Mouse (Mus musculus) olfactory bulb, adult 2 months (tissue): ENCODE data around the gene Zfp455. TPM values are rescaled to one million over a fixed set of nuclear protein-coding genes. Genes with fewer than 3 reads are reported as not detected.
"Not testable (repeated sequence)": the region's sequence is repeated elsewhere in the genome, so short reads cannot be mapped to it uniquely, and the experiment has no call there.

Source experiments
- H3K27ac ChIP-seq: fragments of 200-500 bp; 2 replicates; pipeline ENCODE4 v1.5.1; 2012; ENCODE audit warnings: low read depth, low read length; ENCODE audit not compliant: insufficient read depth
- H3K4me1 ChIP-seq: fragments of 200-500 bp; 2 replicates; pipeline ENCODE4 v1.6.1; 2012; ENCODE audit warnings: low read length; ENCODE audit not compliant: control insufficient read depth, insufficient read depth
- H3K4me3 ChIP-seq: fragments of 200-500 bp; 2 replicates; pipeline ENCODE4 v1.5.1; 2012; ENCODE audit warnings: mild to moderate bottlenecking, low read depth, low read length, moderate library complexity; ENCODE audit not compliant: insufficient read depth
- CTCF ChIP-seq: fragments of 200-500 bp; IDR thresholded peaks from 2 replicates; pipeline ENCODE4 v1.5.1; 2012; ENCODE audit warnings: low read depth, mild to moderate bottlenecking, low read length, moderate library complexity; ENCODE audit not compliant: insufficient read depth
- POLR2A ChIP-seq: fragments of 200-500 bp; IDR thresholded peaks from 2 replicates; pipeline ENCODE4 v1.6.1; 2012; ENCODE audit warnings: mild to moderate bottlenecking, low read depth, low read length, moderate library complexity; ENCODE audit not compliant: insufficient read depth
- WGBS: fragments of 180-500 bp; shearing (Covaris S2); methylation state at CpG from one replicate; pipeline ENCODE4 v1.1.7; 2018; 5-methylcytosine and 5-hydroxymethylcytosine counted together
- polyA plus RNA-seq: library from polyadenylated mRNA; stranded (reverse); fragments of >200 nt; gene quantifications from 2 replicates; pipeline ENCODE4 v1.2.4, GENCODE M21; 2012; ENCODE audit warnings: low replicate concordance; ENCODE audit not compliant: missing spikeins, insufficient read depth, insufficient read length

Zfp455 gene
- polyA plus RNA-seq = not detected in 2 replicates

- H3K27ac ChIP-seq = no peak within 1 kb of the TSS; the same call in 1 of the 2 replicates
- no peaks in the 10 kb centered on the region; the same call in 1 of the 2 replicates for H3K4me1 ChIP-seq
- peak within 1 kb of the TSS; percentile 100 for H3K4me3 ChIP-seq
- WGBS = 2% methylated on average over 13 of the region's 13 CpGs
- TF ChIP-seq CTCF (no peak), POLR2A (no peak)
Observed at GRCm38 (mm10) chr13:67194340-67194894, at the start of gene Zfp455. Zfp455 (plus strand) TSS chr13:67194506.

DNA sequence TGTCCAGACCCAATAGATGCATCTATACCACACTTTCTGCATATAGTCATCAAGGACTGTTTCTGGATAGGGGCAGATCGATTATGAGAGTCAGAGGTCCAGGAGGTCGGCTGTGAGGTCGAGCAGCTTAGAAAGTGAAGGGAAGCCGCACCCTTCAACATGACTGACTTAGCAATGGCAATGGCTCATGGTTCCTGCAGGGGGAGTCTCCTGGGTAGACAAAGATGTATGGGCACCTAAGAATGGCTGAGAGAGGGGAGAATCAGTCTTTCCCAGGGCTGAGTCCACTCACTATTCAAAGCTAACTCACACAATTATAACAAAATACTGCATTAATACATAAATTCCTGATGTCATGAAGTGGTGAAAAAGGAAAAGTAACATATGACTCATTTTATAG, 28.2 kb upstream of the Zfp455 start:
- 69% methylated on average over 4 of the region's 4 CpGs for WGBS
- not testable (repeated sequence) for H3K27ac ChIP-seq, H3K4me1 ChIP-seq, H3K4me3 ChIP-seq

GRCm38 (mm10) chr13:67172991-67173722, 21.1 kb upstream of the Zfp455 start, which contains the start of gene Rsl1:
Rsl1 (plus strand) TSS chr13:67173182.
- H3K4me1 ChIP-seq = not testable (repeated sequence)
- WGBS = under 1% methylated on average over 17 of the region's 17 CpGs
- H3K27ac ChIP-seq = peak within 1 kb of the TSS; percentile 21; the same call in 1 of the 2 replicates
- peak within 1 kb of the TSS; percentile 99 for H3K4me3 ChIP-seq

GRCm38 (mm10) chr13:67173723-67174055, 20.6 kb upstream of the Zfp455 start:
- no peak for TF ChIP-seq POLR2A
- TF ChIP-seq CTCF = no peak
- H3K27ac ChIP-seq = no peak overlapping the region
- 13% methylated on average over 5 of the region's 5 CpGs for WGBS

DNA sequence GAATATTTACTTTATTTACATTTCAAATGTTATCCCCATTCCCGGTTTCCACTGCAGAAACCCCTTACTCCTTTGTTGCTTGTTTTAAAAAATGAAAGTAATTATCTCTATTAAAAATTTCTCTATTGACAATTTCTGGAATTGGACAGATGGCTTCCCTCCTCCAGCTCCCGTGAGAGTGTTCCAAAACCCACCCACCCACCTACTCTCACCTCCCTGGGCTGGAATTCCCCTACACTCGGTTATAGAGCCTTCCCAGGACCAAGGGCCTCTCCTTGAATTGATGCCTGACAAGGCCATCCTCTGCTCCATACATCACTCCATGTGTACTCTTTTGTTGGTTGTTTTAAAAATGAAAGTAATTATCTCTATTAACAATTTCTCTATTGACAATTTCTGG, 7.3 kb downstream of the Zfp455 start:
- TF ChIP-seq POLR2A = no peak
- no peak for TF ChIP-seq CTCF
- no peak overlapping the region for H3K4me3 ChIP-seq
- no peak overlapping the region for H3K27ac ChIP-seq
- no peaks in the 10 kb centered on the region for H3K4me1 ChIP-seq
- 78% methylated on average over 3 of the region's 3 CpGs for WGBS

More at GRCm38 (mm10) chr13:67173723-67174055, 20.6 kb upstream of the Zfp455 start:
- Histone ChIP-seq H3K4me1 (0 out of 2 replicates have a peak, but pooled peaks cover 3% of the 10 kb centered on the region), H3K4me3 (peak overlapping the region; percentile 99)

DNA sequence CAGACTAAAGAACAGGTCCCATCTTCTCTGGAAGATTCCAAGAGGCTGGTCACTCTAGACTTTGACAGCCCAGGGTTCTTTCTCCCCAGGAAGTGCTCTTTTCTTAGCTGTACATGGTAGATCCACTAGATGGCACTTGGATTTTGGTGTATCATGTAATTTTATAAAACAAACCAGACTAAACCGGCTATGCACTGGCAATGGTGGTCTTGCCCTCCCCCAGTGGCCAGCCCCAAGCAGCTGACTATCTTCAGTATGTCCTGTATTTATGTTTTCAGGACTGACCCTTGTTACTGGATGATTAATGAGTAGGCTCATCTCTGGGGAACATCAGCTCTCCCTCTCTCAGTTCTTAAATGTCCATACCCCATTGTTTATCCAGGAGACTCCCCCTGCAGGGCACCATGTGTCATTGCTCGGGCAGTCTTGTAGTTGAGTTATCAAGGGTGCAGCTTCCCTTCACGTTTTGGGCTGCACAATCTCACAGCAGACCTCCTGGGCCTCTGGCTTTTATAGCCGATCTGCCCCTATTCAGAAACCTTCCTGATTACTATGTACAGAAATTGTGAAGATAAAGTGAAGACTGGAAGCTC, 19.8 kb downstream of the Zfp455 start:
- no peaks in the 10 kb centered on the region for H3K4me1 ChIP-seq
- no peak overlapping the region for H3K4me3 ChIP-seq
- WGBS = 63% methylated on average over 4 of the region's 4 CpGs
- TF ChIP-seq POLR2A (no peak), CTCF (no peak)
- H3K27ac ChIP-seq = no peak overlapping the region

Other genes starting within 250 kb of the Zfp455 start
- not detected in 2 replicates for gene Zfp712, start 133.3 kb upstream of the Zfp455 start, polyA plus RNA-seq
- not detected in 2 replicates for gene Zfp708, start 96.5 kb upstream of the Zfp455 start, polyA plus RNA-seq
- gene Gm28557, start 85.9 kb upstream of the Zfp455 start, polyA plus RNA-seq = not detected in 2 replicates
- gene Rslcan18, start 78.2 kb upstream of the Zfp455 start, polyA plus RNA-seq = not detected in 2 replicates
- gene Zfp759, start 72.8 kb upstream of the Zfp455 start, polyA plus RNA-seq = not detected in 2 replicates
- not detected in 2 replicates for gene Rsl1, start 21.3 kb upstream of the Zfp455 start, polyA plus RNA-seq
- not detected in 2 replicates for gene Zfp458, start 84.0 kb downstream of the Zfp455 start, polyA plus RNA-seq
- gene Zfp457, start 112.0 kb downstream of the Zfp455 start, polyA plus RNA-seq = not detected in 2 replicates
- not detected in 2 replicates for gene Zfp595, start 138.1 kb downstream of the Zfp455 start, polyA plus RNA-seq
- not detected in 2 replicates for gene Gm28044, start 166.0 kb downstream of the Zfp455 start, polyA plus RNA-seq
- not detected in 2 replicates for gene Zfp953, start 166.1 kb downstream of the Zfp455 start, polyA plus RNA-seq
- gene Gm28041, start 181.2 kb downstream of the Zfp455 start, polyA plus RNA-seq = not detected in 2 replicates
- not detected in 2 replicates for gene Zfp456, start 181.3 kb downstream of the Zfp455 start, polyA plus RNA-seq
- gene Zfp429, start 205.3 kb downstream of the Zfp455 start, polyA plus RNA-seq = not detected in 2 replicates
- not detected in 2 replicates for gene Zfp459, start 226.9 kb downstream of the Zfp455 start, polyA plus RNA-seq